Mouse (Mus musculus) cerebellum, postnatal 4 days (tissue): ENCODE measurements around the gene Kcnk7.
A peak's percentile ranks its signal among the peaks of the same experiment; 100 is the strongest.
"Not testable (repeated sequence)": the region's sequence is repeated elsewhere in the genome, so short reads cannot be mapped to it uniquely, and the experiment has no call there.

Source experiments
- DNase-seq, 2 experiments: peaks; one replicate each; pipeline ENCODE4 v3.0.0; 2022; ENCODE audit warnings: low spot score in 2 of 2, mixed read lengths in 1 of 2

Kcnk7 gene

GRCm38 (mm10) chr19:5704163-5704800 is at the start of gene Kcnk7:
Gene Kcnk7 (plus strand): TSS chr19:5704367.
- no peak for DNase-seq

- DNase-seq = no peak
Measured at GRCm38 (mm10) chr19:5654720-5655298, 49.4 kb upstream of the Kcnk7 start.

DNA sequence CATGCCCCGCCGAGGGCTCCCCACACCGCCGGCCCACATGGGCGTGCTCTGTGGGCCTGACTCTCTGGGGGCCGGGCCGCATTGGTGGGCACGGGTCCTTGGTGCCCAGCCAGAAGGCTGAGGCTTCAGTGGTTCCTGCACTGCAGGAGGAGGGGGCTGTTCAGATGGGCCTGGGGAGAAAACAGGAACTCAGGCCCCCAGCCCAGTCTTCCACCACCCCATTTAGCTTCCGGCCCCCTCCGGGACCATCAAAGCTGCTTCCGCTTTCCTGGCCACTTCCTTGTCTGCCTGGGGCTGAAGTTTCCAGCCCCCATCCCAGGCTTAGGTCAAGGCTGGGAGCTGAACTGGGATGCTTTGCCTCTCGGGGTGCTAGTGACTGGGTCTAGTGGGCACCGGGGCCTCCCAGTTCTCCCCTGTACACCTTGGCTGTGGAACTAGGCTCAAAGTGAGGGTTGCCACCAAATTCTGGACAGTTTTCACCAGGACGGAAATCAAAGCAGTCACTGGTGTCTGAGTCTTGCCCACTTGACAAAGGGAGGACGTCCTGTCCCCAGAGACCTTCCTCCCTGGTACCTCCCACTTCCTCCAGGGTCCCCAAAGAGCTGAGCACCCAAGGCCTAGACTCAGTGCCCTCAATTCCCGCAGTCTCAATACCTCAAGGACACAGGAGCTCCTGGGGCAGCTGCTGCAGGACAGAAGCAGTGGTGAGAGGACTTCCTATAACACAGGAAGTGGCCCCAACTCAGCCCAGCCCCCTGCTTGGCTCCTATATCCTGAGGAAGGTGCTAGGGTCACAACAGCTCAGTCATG is 43.0 kb upstream of the Kcnk7 start:
- no peak for DNase-seq

DNA sequence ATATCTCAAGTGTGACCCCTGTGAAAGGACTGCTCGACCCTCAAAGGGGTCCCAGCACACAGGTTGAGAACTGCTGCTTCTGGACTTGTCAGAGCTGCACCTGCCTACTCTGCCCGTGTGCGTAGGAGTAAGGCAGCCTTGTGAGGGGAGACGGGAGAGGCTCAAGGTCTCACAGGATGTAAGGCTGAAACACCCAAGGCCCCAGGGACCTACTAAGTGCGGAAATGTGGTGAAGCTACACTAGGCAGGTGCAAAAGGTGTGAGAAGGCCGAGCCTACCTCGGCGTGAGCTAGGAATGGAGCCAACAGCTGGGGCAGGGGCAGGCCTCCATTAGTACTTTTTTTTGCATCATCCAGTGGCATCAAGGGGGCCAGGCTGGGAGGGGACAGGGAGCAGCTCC is 41.9 kb upstream of the Kcnk7 start:
- no peak for DNase-seq

- DNase-seq = peak; percentile 60 to 73
Measured at GRCm38 (mm10) chr19:5662981-5663913, 40.9 kb upstream of the Kcnk7 start, which contains the start of gene Sipa1. Gene Sipa1 (minus strand): TSS chr19:5663707.

GRCm38 (mm10) chr19:5664669-5665257 is 39.4 kb upstream of the Kcnk7 start:
- DNase-seq = no peak

DNA sequence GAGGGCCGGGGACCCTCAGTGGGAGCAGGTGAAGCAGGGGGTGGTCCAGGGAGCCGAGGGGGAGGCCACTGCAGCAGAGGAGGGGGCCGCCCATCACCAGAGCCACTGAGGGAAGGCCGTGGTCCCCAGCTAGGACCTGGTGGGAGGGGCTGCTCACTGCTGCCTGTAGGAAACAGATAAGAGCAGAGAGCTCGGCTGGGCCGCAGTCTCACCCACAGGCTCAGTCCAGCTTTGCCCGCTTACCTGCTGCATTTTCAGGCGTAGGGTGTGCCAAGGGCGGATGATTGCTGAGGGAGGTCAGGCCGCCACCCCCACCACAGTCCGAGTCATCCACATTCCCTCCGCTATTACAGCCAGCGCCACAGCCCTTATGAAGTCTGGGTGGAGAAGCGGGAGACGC is 38.7 kb upstream of the Kcnk7 start:
- no peak for DNase-seq

DNA sequence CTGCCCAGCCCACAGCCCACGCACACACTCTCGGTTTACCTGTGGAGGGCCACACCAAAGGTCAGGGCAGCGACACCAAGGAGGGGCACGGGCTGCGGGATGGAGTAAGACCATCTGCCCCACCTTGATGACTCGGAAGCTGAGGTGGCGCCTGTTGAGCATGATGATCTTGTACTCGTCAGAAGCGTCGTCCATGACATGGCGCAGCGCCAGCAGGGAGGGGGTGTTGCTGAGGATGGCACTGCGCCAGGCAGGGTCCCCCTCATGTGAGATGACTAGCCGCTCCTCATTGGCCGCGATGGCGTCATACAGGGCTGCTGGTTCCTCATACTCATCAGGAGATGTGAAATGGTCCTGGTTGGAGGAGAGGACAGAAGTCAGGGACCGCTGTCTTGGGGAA is 37.8 kb upstream of the Kcnk7 start:
- no peak for DNase-seq

GRCm38 (mm10) chr19:5668372-5668771 is 35.8 kb upstream of the Kcnk7 start:
- no peak for DNase-seq

DNA sequence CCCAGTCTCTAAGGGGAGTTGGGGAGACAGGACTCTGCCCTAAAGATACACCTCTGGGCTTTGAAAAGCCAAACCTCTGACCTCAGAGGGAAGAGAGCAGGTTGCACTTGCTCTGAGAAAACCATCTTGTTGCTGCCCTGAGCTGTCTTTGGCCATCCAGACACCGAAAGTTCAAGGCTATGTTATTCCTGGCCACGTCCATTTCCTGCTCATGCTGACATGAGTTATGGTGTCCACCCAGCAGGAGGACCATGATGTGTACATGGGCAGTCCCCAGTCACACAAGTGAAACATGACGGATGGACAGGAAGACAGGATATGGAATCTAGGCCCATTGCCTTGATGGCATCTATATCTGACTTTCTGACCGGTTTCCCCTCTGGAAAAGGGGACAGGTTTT is 23.7 kb upstream of the Kcnk7 start:
- no peak for DNase-seq

GRCm38 (mm10) chr19:5684236-5684635 is 19.9 kb upstream of the Kcnk7 start:
- DNase-seq = no peak

- no peak for DNase-seq
Measured at GRCm38 (mm10) chr19:5684985-5685384, 19.2 kb upstream of the Kcnk7 start.

DNA sequence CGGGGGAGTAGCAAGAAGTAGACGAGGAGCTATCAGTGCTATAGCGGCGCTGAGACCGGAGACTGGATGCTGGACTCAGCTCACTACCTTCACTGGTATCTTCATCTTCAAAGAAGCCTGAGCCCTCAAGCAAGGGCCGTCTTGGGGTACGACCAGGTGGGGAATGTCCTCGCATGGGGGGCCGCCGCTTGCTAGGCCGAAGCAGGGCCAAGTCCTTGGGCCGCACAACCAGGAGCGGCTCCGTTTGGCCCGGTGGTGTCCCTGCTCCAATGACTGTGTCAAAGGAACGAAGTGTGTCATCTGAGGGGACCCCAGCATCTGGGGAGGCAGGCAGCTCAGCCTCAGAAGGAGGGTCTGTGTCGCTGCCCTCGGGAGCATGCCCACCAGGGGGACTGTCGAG is 18.7 kb upstream of the Kcnk7 start:
- DNase-seq = no peak

DNA sequence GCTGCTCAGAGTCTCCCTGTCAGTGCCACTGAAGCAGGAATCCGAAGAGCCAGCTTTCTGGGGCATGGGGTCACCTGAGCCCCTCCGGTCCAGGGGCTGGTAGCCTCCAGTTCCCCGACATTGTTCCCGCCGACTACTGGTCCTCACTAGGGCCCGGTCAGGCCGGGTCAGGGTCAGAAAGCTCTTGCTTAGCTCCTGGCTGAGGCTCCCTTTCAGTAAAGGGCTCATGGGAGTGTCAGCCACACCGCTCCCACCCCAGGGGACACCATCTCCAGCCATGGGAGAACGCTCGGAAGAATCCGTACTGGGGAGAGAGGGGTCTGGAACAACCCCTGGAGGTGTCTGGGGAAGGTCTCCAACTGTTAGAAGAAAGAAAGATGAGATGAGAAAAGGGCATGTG is 18.3 kb upstream of the Kcnk7 start:
- DNase-seq = no peak

- no peak for DNase-seq
Measured at GRCm38 (mm10) chr19:5686437-5686836, 17.7 kb upstream of the Kcnk7 start.

DNA sequence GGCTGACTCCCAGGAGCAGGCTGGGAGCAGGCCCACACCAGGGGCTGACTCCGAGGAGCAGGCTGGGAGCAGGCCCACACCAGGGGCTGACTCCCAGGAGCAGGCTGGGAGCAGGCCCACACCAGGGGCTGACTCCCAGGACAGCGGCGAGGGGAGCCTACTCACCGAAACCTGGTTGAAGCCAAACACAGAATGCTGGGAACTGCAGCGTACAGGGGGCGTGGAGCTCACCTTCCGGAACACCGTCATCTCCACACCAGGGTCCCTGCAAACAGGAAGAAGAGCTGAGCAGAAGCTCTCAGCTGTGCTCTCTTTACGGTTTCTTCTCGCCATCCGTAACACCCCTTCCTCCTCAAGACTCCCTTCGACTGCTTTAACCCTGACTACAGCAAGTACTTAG is 17.2 kb upstream of the Kcnk7 start:
- not testable (repeated sequence) for DNase-seq

DNA sequence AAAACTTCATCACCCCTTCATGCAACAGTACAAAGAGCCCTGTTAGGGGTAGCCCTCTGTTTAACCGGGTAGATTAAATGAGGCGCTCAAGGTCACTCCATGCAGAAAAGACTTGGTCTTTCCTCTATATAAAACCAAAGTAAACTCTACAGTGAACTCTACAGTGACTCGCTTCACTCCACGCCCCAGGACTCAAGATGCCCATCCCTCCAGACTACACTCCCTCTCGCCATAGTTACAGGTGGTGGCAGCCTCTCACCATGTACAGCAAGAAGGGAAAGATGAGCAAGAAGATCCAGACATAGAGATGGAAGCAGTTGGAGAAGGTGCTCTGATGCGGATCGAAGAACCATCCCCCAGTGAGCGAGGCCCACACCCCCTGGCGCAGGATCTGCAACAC is 16.4 kb upstream of the Kcnk7 start:
- DNase-seq = no peak

DNA sequence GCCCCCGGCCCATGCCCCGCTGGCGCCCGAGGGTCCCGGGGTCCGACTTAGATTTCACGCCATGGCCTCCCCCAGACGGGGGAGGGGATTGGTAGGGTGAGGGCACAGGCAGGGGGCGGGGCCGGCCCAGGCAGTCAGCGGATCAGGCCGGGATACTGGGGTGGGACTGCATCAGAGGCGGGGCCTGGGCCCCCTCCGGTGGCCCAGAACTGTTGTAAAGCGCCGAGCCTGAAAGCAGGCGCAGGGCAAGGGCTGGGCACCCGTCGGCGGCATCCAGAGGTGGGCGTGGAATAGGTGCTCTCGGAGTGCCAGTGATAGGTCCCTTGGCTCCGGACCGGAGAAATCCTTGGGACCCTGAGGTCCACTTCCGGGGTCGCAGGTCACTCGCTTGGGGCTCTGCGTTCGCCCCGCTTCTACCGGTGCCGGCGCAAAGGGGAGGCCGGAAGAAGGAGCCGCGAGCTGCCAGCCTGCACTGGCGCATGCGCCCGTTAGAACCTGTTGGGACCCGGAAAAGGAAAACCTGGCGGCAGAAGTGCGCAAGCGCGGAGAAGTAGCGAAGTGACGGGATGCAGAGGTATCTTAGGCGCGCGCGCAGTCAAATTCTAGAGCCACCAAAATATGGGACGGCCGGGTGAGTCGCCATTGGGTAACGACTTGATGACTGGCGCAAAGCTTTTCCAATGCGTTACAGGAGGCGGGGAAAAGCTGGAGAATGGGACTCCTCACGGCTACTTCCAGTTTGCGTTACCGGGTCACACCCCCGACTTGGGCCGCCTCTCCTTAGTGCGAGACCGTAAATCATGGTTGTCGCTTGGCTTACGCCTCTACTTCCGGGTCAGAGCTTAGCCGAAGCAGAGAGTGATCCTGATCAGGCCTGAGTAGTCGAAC is 15.7 kb upstream of the Kcnk7 start, which contains the start of the genes Map3k11 and Pcnx3:
Map3k11 (plus strand) TSS at position 543 of the 888 bp plus-strand sequence.
Pcnx3 (minus strand) TSS at position 709 of the 888 bp plus-strand sequence.
- DNase-seq = peak; percentile 87 to 94

DNA sequence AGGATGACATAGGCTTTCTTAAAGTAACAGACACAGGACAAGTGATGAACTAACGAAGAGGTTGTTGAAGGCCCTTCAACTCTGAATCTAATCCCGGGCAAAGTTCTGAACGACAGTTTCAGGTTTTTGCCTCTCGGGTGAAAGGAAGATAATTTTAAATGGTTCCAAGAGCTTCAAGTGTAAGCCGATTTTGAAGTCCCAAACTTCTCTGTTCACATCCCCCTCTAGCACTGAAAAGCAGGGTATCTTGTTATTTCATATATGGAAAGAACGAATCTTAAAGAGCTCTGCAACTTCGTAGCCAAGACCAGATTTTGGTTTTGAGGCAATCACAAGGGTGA is 15.1 kb upstream of the Kcnk7 start:
- no peak for DNase-seq
